Mouse (Mus musculus) central nervous system, embryonic 14 days (tissue): ENCODE measurements around the gene Heyl. TPM values are rescaled to one million over a fixed set of nuclear protein-coding genes. Genes with fewer than 3 reads are reported as not detected.

Experiments
- polyA plus RNA-seq: library from polyadenylated mRNA; depleted of rRNA; stranded (reverse); fragments of >200 nt; gene quantifications from 2 replicates; pipeline ENCODE4 v1.2.3, GENCODE M21; 2012; rRNA removed

Heyl gene
- polyA plus RNA-seq: 3.5 and 5.3 TPM in 2 replicates

GRCm38 (mm10) chr4:123233492-123234084, at the start of gene Heyl:
Gene Heyl (plus strand): TSS chr4:123233556.

GRCm38 (mm10) chr4:123201186-123202093, 31.9 kb upstream of the Heyl start, which contains the start of gene Nt5c1a:
Gene Nt5c1a (plus strand): TSS chr4:123201504.

DNA sequence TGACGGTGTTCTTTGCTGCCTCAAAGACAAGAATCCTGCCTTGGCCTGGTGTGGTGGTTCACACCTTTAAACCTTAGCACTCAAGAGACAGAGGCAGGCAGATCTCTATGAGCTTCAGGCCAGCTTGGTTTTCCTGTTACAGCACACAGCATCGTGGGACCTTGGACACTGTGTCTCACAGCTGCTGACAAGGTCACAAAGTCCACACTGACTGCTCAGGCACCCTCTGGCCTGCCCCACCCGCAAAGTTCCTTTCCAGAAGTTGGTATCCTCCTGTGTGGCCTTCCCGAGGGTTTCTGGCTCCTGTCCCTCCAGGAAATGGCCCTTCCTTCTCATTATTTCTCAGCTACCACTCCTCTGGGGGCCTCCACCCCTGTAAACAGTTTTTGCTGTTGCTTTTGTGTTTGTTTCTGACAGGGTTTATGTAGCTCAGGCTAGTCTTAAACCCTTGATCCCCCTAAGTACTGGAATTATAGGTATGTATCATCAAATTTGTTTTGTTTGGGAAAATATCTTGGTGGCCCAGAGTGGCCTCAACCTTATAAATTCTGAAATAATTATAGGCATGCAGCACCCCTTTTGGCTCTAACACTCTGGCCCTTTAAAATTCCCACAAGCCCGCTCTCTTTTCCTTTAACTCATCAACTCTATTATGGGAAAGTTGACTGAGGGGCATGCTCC, 28.5 kb downstream of the Heyl start, which contains the start of gene Pabpc4:
Gene Pabpc4 (plus strand): TSS at position 631 of the 681 bp plus-strand sequence.

Other genes starting within 250 kb of the Heyl start
- 66.2 and 78.9 TPM in 2 replicates for gene Mycl, start 237.9 kb upstream of the Heyl start, polyA plus RNA-seq
- 23.6 and 25.3 TPM in 2 replicates for gene Trit1, start 217.0 kb upstream of the Heyl start, polyA plus RNA-seq
- 0.48 and 0.76 TPM in 2 replicates for gene Bmp8b, start 128.4 kb upstream of the Heyl start, polyA plus RNA-seq
- 0.34 and 0.68 TPM in 2 replicates for gene Oxct2b, start 117.3 kb upstream of the Heyl start, polyA plus RNA-seq
- 46.9 and 48.4 TPM in 2 replicates for gene Ppie, start 93.6 kb upstream of the Heyl start, polyA plus RNA-seq
- 8.2 and 9.2 TPM in 2 replicates for gene Hpcal4, start 50.3 kb upstream of the Heyl start, polyA plus RNA-seq
- 0.10 and 0.15 TPM in 2 replicates for gene Nt5c1a, start 32.1 kb upstream of the Heyl start, polyA plus RNA-seq
- 79.8 and 90.5 TPM in 2 replicates for gene Pabpc4, start 28.8 kb downstream of the Heyl start, polyA plus RNA-seq
- 0.04 TPM in 1 of 2 replicates, not detected in the other for gene Oxct2a, start 90.1 kb downstream of the Heyl start, polyA plus RNA-seq
- gene Bmp8a, start 109.7 kb downstream of the Heyl start, polyA plus RNA-seq: 0.14 and 0.18 TPM in 2 replicates